Mouse (Mus musculus) liver, embryonic 14.5 days (tissue): ENCODE data around the gene Mybpc2.

Source experiments
- CTCF ChIP-seq: IDR thresholded peaks from 2 replicates; pipeline ENCODE4 v1.5.1; 2016; ENCODE audit warnings: antibody characterized with exemption, low read depth, control low read depth
- EP300 ChIP-seq: IDR thresholded peaks from 2 replicates; pipeline ENCODE4 v1.6.1; 2016; ENCODE audit warnings: antibody characterized with exemption, low read depth

GRCm38 (mm10) chr7:44553826-44554225, 29.4 kb upstream of the Mybpc2 start, which contains the start of gene Nr1h2:
- TF ChIP-seq EP300 (no peak), CTCF (no peak; the same call in 1 of the 2 replicates)
